Mouse (Mus musculus) liver, embryonic 15.5 days (tissue): Measurements from ENCODE around the gene Ptpdc1. TPM values are rescaled to one million over a fixed set of nuclear protein-coding genes. Genes with fewer than 3 reads are reported as not detected.
A peak's percentile ranks its signal among the peaks of the same experiment; 100 is the strongest.

Experiments used
- ATAC-seq: fragments of 200-750 bp; cut with Nextera tagmentation; 2 replicates; pipeline ENCODE4 v1.8.0; 2017; ENCODE audit warnings: moderate number of reproducible peaks, mild to moderate bottlenecking, moderate library complexity; ENCODE audit not compliant: insufficient read depth
- H3K27ac ChIP-seq: fragments of 300-500 bp; sonication (generic); replicated peaks from 2 replicates; pipeline ENCODE4 v1.5.1; 2015; ENCODE audit warnings: mild to moderate bottlenecking, inconsistent platforms
- H3K27me3 ChIP-seq: fragments of 300-500 bp; sonication (generic); 2 replicates; pipeline ENCODE4 v1.6.1; 2015; ENCODE audit warnings: mild to moderate bottlenecking, inconsistent platforms
- H3K36me3 ChIP-seq: fragments of 300-500 bp; sonication (generic); replicated peaks from 2 replicates; pipeline ENCODE4 v1.6.1; 2015; ENCODE audit warnings: moderate library complexity, mild to moderate bottlenecking, inconsistent platforms
- H3K4me1 ChIP-seq: fragments of 300-500 bp; sonication (generic); replicated peaks from 2 replicates; pipeline ENCODE4 v1.6.1; 2015; ENCODE audit warnings: inconsistent platforms
- H3K4me2 ChIP-seq: fragments of 300-500 bp; sonication (generic); 2 replicates; pipeline ENCODE4 v1.6.1; 2015; ENCODE audit warnings: moderate library complexity, mild to moderate bottlenecking, inconsistent platforms
- H3K4me3 ChIP-seq: fragments of 300-500 bp; sonication (generic); replicated peaks from 2 replicates; pipeline ENCODE4 v1.5.1; 2015; ENCODE audit warnings: mild to moderate bottlenecking, inconsistent platforms
- H3K9ac ChIP-seq: fragments of 300-500 bp; sonication (generic); 2 replicates; pipeline ENCODE4 v1.6.1; 2015; ENCODE audit warnings: moderate library complexity, mild to moderate bottlenecking, inconsistent platforms
- H3K9me3 ChIP-seq: fragments of 300-500 bp; sonication (generic); replicated peaks from 2 replicates; pipeline ENCODE4 v1.6.1; 2016; ENCODE audit warnings: inconsistent platforms
- WGBS: fragments of 180-500 bp; shearing (Covaris S2); methylation state at CpG from one replicate; pipeline ENCODE4 v1.1.7; 2015; ENCODE audit warnings: mixed read lengths; ENCODE audit not compliant: insufficient replicate concordance; 5-methylcytosine and 5-hydroxymethylcytosine counted together
- polyA plus RNA-seq: library from polyadenylated mRNA; unstranded; fragments of >200 nt; fragmentation: Nextera tagmentation; extraction: Ambion mirVana; gene quantifications from 2 replicates; pipeline ENCODE4 v1.2.1, GENCODE M21; 2015

The Ptpdc1 gene
- polyA plus RNA-seq, 1 experiment from 2014 or later, result 0.40 TPM

DNA sequence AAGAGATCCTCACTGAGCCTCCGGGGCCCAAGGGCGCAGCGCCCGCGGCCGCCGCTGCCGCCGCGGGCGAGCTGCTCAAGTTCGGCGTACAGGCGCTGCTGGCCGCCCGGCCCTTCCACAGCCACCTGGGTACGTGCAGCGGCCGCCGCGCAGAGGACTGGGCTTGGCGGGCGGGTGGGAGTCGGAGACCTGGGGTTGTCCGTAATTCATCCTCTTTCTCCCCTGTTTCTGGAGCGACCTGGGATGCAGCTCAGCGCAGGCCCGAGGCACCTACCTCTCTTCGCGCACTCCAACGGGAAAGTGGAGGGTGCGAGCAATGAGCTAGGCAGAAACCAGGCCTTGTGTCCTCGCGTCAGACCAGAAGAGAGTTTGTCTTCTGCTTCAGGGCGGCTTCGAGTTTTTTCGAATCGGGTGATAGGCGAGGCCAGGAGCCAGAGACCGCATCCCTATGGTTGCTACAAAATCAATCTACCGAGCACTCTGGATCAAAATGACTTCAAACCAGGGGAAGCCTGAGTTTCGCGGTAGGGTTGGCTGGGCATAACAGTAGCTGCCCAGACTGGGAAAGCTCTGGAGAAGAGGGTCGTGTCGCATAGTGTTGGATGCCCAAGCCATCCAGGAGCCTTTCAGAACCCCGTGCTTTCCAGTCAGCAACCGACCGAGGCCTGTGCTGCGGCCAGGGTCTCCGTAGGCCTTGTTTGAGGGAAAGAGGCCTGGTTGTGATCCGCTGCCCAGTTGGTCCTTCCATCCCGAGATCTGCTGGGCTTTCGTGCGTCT, 37.9 kb upstream of the Ptpdc1 start:
- Histone ChIP-seq H3K4me3 (peak overlapping the region; percentile 22), H3K27me3 (peaks cover 100% of the 10 kb centered on the region), H3K36me3 (no peaks in the 10 kb centered on the region), H3K9me3 (no peaks in the 10 kb centered on the region), H3K4me1 (no peaks in the 10 kb centered on the region; the same call in none of the 2 replicates), H3K27ac (no peak overlapping the region), H3K4me2 (peak overlapping the region; percentile 44), H3K9ac (no peak overlapping the region)
- 2% methylated on average over 54 of the region's 54 CpGs for WGBS
- ATAC-seq, result no peak

DNA sequence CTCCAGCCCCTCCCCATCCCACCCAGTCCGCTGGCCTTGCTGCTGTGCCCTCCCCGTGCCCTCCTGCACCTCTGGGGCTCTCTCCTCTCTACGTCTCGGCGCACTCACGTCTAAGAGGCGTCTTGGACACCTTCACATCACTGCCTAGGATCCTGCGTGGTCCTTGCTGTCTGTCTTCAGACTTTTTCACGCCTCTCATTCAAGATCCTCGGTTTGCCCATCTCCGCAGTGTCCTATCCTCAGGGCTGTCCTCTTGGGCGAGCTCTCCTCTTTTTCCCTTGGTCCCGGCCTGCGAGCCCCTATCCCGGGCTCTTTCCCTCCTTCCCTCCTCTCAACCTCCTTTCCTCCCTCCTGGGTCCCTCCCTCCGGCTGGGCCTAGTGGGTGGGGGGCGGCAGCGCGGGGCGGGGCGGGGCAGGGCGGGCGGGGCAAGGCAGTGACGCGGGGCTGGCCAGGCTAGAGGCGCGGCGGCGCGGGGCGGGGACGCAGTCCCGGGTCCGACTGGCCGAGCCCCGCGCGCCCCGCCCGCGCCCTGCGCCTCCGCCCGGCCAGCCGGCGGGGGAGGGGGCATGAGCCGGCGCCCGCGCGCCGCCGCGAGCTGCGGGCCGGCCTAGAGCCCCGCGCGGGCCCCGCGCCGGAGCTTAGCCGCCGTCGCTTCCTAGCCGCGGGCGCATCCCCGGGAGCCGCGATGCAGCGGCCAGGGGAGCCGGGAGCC, 37.1 kb upstream of the Ptpdc1 start, which contains the start of gene Barx1:
TSS of gene Barx1 (plus strand) at position 568 of the 713 bp plus-strand sequence.
- Histone ChIP-seq H3K27me3 (peaks cover 100% of the 10 kb centered on the region), H3K36me3 (no peaks in the 10 kb centered on the region), H3K9ac (no peak within 1 kb of the TSS), H3K4me3 (peak within 1 kb of the TSS; percentile 22), H3K4me2 (peak within 1 kb of the TSS; percentile 44), H3K4me1 (no peaks in the 10 kb centered on the region; the same call in none of the 2 replicates), H3K27ac (no peak within 1 kb of the TSS), H3K9me3 (no peaks in the 10 kb centered on the region)
- under 1% methylated on average over 61 of the region's 73 CpGs for WGBS
- ATAC-seq, result no peak

DNA sequence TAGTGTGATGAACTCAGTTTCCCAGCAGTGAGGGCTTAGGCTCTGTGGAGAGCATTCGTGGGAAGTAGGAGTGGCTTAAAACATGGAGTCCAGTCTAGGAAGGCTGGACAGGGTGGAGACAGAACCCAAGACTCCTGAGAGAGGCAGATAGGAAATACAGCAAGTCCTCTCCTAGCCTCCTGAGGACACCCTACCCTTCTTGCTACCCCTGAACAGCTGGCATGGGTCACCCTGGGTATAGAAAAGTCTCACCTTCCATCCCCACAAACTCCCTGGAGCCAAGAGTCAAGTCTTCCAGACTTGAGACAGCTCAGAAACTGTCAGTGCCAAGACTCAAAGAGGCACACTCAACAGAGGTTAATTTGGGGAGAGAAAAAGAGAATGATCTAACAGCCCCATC, 36.1 kb upstream of the Ptpdc1 start:
- no peaks in the 10 kb centered on the region for H3K36me3 ChIP-seq
- WGBS, result 0% methylated on average over 1 of the region's 1 CpGs
- no peak overlapping the region for H3K4me3 ChIP-seq
- no peaks in the 10 kb centered on the region for H3K9me3 ChIP-seq
- no peak overlapping the region for H3K27ac ChIP-seq
- peaks cover 100% of the 10 kb centered on the region for H3K27me3 ChIP-seq
- H3K4me1 ChIP-seq, result no peaks in the 10 kb centered on the region; the same call in none of the 2 replicates
- H3K9ac ChIP-seq, result no peak overlapping the region
- no peak overlapping the region for H3K4me2 ChIP-seq
- no peak for ATAC-seq

DNA sequence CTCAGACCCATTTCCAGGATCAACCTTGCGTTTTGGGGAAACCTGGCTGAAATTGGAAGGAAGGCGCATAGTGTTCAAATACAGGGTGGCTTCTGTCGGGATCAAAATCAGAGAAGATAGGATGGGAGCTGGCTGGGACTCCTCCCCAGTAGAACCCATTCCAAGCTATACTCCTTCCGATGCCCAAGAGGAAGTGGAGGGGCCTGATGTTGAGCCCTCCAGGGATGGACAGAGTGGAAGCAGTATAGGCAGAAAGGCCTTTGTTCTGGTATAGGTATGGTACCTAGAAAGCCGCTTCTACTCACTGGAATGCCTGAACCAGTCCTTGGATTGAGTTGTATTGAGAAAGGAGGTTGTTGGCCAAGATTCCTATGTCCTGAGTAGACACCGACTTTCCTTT, 35.3 kb upstream of the Ptpdc1 start:
- WGBS, result 9% methylated on average over 6 of the region's 6 CpGs
- H3K36me3 ChIP-seq, result no peaks in the 10 kb centered on the region
- no peak overlapping the region for H3K9ac ChIP-seq
- ATAC-seq, result no peak
- H3K4me2 ChIP-seq, result no peak overlapping the region
- H3K4me1 ChIP-seq, result no peaks in the 10 kb centered on the region; the same call in none of the 2 replicates
- no peaks in the 10 kb centered on the region for H3K9me3 ChIP-seq
- peaks cover 100% of the 10 kb centered on the region for H3K27me3 ChIP-seq
- H3K27ac ChIP-seq, result no peak overlapping the region
- H3K4me3 ChIP-seq, result no peak overlapping the region

DNA sequence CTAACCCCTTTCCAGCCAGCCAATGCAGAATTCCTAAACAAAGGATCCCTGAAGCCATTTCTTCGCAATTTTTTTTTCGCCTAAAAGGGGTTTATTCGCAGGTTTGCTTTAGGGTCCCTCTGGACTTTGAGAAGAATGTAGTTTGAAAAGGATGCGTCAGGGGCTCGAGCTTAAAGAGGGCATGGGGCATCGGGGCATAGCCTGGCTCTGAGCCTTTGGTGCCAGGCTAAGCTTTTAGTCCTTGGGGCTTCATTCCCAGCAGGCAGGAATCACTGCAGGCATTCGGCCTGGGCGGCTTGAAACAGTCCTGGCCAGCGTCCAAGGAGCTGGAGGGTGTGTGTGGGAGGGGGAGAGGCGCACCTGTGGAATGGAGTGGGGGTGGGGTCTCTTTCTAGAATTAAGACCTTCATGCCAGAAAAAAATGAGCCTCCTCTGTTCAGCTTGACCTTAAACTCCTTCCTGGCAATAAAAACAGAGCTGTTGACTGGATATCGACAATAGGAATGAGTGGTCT, 34.8 kb upstream of the Ptpdc1 start:
- Histone ChIP-seq H3K4me2 (no peak overlapping the region), H3K9me3 (no peaks in the 10 kb centered on the region), H3K27ac (no peak overlapping the region), H3K4me3 (no peak overlapping the region), H3K4me1 (no peaks in the 10 kb centered on the region; the same call in none of the 2 replicates), H3K36me3 (no peaks in the 10 kb centered on the region), H3K9ac (no peak overlapping the region), H3K27me3 (peaks cover 100% of the 10 kb centered on the region)
- no peak for ATAC-seq
- 4% methylated on average over 11 of the region's 11 CpGs for WGBS

DNA sequence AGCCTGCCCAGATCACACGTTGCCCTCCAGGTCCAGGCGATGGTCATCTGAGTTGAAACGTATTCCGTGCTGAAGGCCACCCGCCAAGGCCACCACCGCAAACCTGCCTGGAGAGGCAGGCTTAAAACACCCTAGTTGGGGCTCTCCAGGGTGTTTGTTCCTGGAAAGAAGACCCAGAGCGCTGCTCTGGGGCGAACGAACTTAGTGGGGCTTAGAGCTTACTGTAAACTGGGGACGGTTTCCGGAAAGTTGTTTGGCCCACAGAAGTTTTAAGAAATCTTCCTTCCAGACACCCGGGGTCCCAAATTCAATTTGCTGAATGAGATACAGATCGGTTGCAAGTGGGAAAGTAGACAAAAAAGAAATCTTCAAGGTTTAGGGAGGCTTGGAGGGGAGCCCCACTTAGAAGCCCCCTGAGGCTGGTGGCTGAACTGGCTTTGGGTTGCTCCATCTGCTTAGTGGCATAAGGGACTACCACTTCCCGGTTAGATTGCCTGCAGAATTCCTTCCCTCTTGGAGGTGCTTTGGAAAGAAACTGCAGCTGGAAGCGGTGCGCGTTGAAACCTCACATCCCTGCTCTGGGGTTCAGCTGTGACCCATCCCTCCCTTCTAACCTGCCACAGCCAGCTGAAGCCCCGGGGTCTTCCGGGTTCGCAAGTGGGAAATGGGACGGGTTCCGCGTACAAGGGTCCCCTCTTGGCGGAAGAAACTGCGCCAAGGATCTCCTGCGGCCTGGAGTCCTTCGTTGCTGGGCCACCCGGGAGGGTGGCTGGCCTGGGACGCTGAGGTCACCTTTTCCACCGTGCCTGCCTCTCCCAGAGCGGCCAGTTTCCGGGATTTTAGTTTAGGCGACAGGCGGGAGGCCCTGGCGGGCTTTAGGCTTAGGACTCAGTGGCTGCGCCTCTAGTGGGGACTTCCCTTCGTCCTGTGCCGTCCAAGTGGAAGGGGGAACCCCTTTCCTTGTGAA, 34.1 kb upstream of the Ptpdc1 start:
- H3K27me3 ChIP-seq, result peaks cover 100% of the 10 kb centered on the region
- ATAC-seq, result no peak
- WGBS, result under 1% methylated on average over 38 of the region's 38 CpGs

DNA sequence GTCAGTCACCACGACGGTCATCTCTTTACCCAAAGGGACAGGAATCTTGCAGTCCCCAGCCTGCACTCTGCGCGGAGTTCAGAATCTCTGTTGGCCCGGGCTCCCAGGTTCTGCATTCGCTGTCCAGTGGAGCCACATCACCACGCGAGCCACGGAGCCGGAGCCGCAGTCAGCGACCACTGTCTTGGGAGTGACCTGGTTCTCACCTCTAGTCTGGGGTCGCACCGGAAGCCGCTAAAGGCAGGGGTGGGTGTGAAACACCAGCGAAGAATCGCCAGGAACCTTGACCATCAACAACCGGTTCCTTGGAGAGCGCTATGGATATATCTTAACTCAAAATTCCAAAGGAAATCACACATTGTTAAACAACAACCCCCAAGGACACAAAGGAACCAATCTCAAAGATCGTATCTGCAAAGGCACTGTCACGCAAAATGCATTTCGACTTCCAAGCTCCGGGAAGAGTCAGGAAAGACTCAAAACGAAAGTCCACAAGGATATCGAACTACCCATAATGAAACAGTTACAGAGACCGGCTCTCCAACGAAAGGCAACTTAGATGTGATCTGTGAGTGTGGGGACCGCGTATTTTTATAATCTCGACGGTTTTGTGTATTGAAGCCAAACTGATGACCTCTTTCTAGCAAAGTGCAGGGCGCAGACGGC, 33.3 kb upstream of the Ptpdc1 start:
- H3K36me3 ChIP-seq, result no peaks in the 10 kb centered on the region

More for the DNA sequence above, 34.1 kb upstream of the Ptpdc1 start:
- Histone ChIP-seq H3K9me3 (no peaks in the 10 kb centered on the region), H3K36me3 (no peaks in the 10 kb centered on the region), H3K4me2 (peak overlapping the region; percentile 18; the same call in 1 of the 2 replicates), H3K9ac (no peak overlapping the region), H3K4me3 (no peak overlapping the region), H3K27ac (no peak overlapping the region), H3K4me1 (no peaks in the 10 kb centered on the region; the same call in none of the 2 replicates)

DNA sequence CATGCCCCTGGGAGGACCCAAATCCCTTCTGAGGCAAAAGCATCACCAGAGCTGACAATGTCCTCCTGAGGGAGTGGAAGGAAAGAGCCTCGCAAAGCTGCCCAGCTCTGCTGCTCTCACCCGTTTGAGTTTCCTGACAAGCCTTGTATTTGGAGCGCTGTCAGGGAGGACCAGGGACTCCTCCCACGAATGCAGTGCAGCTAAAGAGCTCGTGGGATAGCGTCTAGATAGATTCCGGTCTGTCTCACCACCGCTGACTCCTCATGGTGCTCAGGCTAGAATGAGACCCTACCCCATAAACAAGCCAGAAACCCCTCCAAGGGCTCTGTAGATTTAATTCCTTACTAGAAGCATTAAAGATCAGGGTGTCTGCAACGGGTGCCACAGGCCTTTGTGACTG, 32.3 kb upstream of the Ptpdc1 start:
- Histone ChIP-seq H3K4me1 (no peaks in the 10 kb centered on the region; the same call in none of the 2 replicates), H3K9me3 (no peaks in the 10 kb centered on the region), H3K9ac (no peak overlapping the region), H3K4me2 (no peak overlapping the region), H3K4me3 (no peak overlapping the region), H3K27ac (no peak overlapping the region), H3K36me3 (no peaks in the 10 kb centered on the region), H3K27me3 (peaks cover 100% of the 10 kb centered on the region)
- no peak for ATAC-seq
- WGBS, result 4% methylated on average over 9 of the region's 9 CpGs

More for the DNA sequence above, 33.3 kb upstream of the Ptpdc1 start:
- Histone ChIP-seq H3K27me3 (peaks cover 100% of the 10 kb centered on the region), H3K27ac (no peak overlapping the region), H3K4me3 (0 out of 2 replicates have a peak overlapping the region, but pooled peaks have one; percentile 7), H3K9me3 (no peaks in the 10 kb centered on the region), H3K4me1 (no peaks in the 10 kb centered on the region; the same call in none of the 2 replicates), H3K9ac (no peak overlapping the region), H3K4me2 (peak overlapping the region; percentile 15; the same call in 1 of the 2 replicates)
- WGBS, result 2% methylated on average over 33 of the region's 33 CpGs
- no peak for ATAC-seq

DNA sequence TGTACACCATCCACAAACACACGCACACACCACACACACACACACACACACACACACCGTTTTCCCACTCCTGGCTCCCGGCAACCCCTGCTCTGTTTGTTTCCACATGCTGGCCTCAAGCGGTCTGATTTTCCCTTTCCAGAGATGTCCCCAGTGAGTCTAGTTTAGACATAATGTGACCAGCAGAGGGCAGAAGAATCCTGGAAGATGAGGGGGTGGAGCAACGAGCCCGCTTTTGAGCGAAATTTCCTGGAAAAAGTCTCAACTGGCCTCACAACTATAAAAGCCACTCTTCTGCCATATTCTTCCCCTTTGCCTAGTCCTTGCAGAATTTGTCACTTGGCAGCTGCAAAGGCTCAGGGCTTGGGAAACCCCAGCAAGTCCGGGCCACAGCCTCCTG, 30.2 kb upstream of the Ptpdc1 start:
- Histone ChIP-seq H3K27me3 (peaks cover 85% of the 10 kb centered on the region), H3K9ac (no peak overlapping the region), H3K9me3 (no peaks in the 10 kb centered on the region), H3K4me2 (no peak overlapping the region), H3K27ac (no peak overlapping the region), H3K36me3 (no peaks in the 10 kb centered on the region), H3K4me3 (no peak overlapping the region), H3K4me1 (peaks cover 16% of the 10 kb centered on the region)
- ATAC-seq, result no peak
- WGBS, result 4% methylated on average over 8 of the region's 8 CpGs
